Comparison of ENCODE assay signal across 20 mouse cellular contexts in genomic region chr13:103592371-103592770, GRCm38 (mm10).
"Had no signal": no experiment of that assay in that cellular context is flagged by ENCODE, and none has a peak within 500 bp of the region (broad histone marks: within the 10 kb centered on the region; RNA-seq: fewer than 3 reads in every experiment).

No protein-coding gene starts in this region.

- H3K36me3 ChIP-seq: limb, embryonic 12.5 days; limb, embryonic 15.5 days; midbrain, embryonic 12.5 days; midbrain, embryonic 15.5 days; neural tube, embryonic 12.5 days had no signal

- H3K27ac ChIP-seq: kidney, postnatal 0 days; limb, embryonic 12.5 days; limb, embryonic 15.5 days; liver, embryonic 14.5 days; macrophage; midbrain, embryonic 12.5 days; midbrain, embryonic 15.5 days; neural tube, embryonic 12.5 days; stomach, postnatal 0 days had no signal

- H3K27me3 ChIP-seq: limb, embryonic 12.5 days; limb, embryonic 15.5 days; midbrain, embryonic 12.5 days; midbrain, embryonic 15.5 days; neural tube, embryonic 12.5 days had no signal

- H3K9ac ChIP-seq: limb, embryonic 12.5 days; limb, embryonic 15.5 days; liver, embryonic 14.5 days; liver, postnatal 0 days; lung, embryonic 14.5 days; midbrain, embryonic 12.5 days; midbrain, embryonic 15.5 days; neural tube, embryonic 12.5 days had no signal

- H3K4me3 ChIP-seq: limb, embryonic 12.5 days; limb, embryonic 15.5 days; midbrain, embryonic 12.5 days; midbrain, embryonic 15.5 days; neural tube, embryonic 12.5 days had no signal

- H3K9me3 ChIP-seq: limb, embryonic 12.5 days; limb, embryonic 15.5 days; midbrain, embryonic 12.5 days; midbrain, embryonic 15.5 days; neural tube, embryonic 12.5 days had no signal

- DNase-seq: left cerebral cortex, postnatal 4 days; liver, postnatal 0 days; lung, embryonic 14.5 days; retina, postnatal 1 day; right cerebral cortex, postnatal 25 days; spleen, adult 18-20 months; thymus, adult 2 months; thymus, postnatal 14 days; thymus, postnatal 4 days had no signal

- H3K4me1 ChIP-seq: limb, embryonic 12.5 days; limb, embryonic 15.5 days; midbrain, embryonic 12.5 days; midbrain, embryonic 15.5 days; neural tube, embryonic 12.5 days had no signal

- ATAC-seq: liver, postnatal 0 days; lung, postnatal 0 days; midbrain, embryonic 15.5 days had no signal

- H3K4me2 ChIP-seq: limb, embryonic 12.5 days; limb, embryonic 15.5 days; liver, embryonic 11.5 days; lung, embryonic 14.5 days; midbrain, embryonic 12.5 days; midbrain, embryonic 15.5 days; neural tube, embryonic 12.5 days had no signal
